Mouse (Mus musculus) forebrain, postnatal 0 days (tissue): ENCODE measurements at regions not wholly inside any gene's neighbourhood (a gene's known extent, or its start where the extent isn't known, plus 50 kb on each side); places are given as distances from the start of the nearest gene placed in this dataset.

ENCODE experiments used
- ATAC-seq: fragments of 200-750 bp; cut with Nextera tagmentation; 2 replicates; pipeline ENCODE4 v1.8.0; 2017; ENCODE audit warnings: mild to moderate bottlenecking, moderate library complexity
- DNase-seq: peaks from one replicate; pipeline ENCODE4 v3.0.0-alpha.2; 2015
- H3K27ac ChIP-seq: fragments of 300-500 bp; sonication (generic); 2 replicates; pipeline ENCODE4 v1.5.1; 2014; ENCODE audit warnings: low read depth, mild to moderate bottlenecking, antibody characterized with exemption, low read length, moderate library complexity, mixed read lengths
- H3K27me3 ChIP-seq: fragments of 300-500 bp; sonication (generic); 2 replicates; pipeline ENCODE4 v1.6.1; 2014; ENCODE audit warnings: mild to moderate bottlenecking, low read length, mixed read lengths; ENCODE audit not compliant: insufficient read depth
- H3K36me3 ChIP-seq: fragments of 300-500 bp; sonication (generic); 2 replicates; pipeline ENCODE4 v1.6.1; 2014; ENCODE audit warnings: mild to moderate bottlenecking, moderate library complexity; ENCODE audit not compliant: insufficient read depth
- H3K4me1 ChIP-seq: fragments of 300-500 bp; sonication (generic); 2 replicates; pipeline ENCODE4 v1.6.1; 2014; ENCODE audit warnings: antibody characterized with exemption; ENCODE audit not compliant: insufficient read depth
- H3K4me2 ChIP-seq: fragments of 300-500 bp; sonication (generic); 2 replicates; pipeline ENCODE4 v1.6.1; 2014; ENCODE audit warnings: low read depth, mild to moderate bottlenecking, moderate library complexity
- H3K4me3 ChIP-seq: fragments of 300-500 bp; sonication (generic); 2 replicates; pipeline ENCODE4 v1.5.1; 2014; ENCODE audit warnings: low read depth, low read length, mixed read lengths
- H3K9ac ChIP-seq: fragments of 300-500 bp; sonication (generic); 2 replicates; pipeline ENCODE4 v1.6.1; 2014; ENCODE audit warnings: mild to moderate bottlenecking
- H3K9me3 ChIP-seq: fragments of 300-500 bp; sonication (generic); 2 replicates; pipeline ENCODE4 v1.6.1; 2016; ENCODE audit warnings: low read length
- CTCF ChIP-seq: sonication (generic); IDR thresholded peaks from 2 replicates; pipeline ENCODE4 v1.5.1; 2016; ENCODE audit warnings: antibody characterized with exemption, control low read depth, low read depth
- WGBS: fragments of 180-500 bp; shearing (Covaris S2); extraction: QIAGEN DNeasy Blood & Tissue Kit; methylation state at CpG from one replicate; pipeline ENCODE4 v1.1.7; 2014; 5-methylcytosine and 5-hydroxymethylcytosine counted together

DNA sequence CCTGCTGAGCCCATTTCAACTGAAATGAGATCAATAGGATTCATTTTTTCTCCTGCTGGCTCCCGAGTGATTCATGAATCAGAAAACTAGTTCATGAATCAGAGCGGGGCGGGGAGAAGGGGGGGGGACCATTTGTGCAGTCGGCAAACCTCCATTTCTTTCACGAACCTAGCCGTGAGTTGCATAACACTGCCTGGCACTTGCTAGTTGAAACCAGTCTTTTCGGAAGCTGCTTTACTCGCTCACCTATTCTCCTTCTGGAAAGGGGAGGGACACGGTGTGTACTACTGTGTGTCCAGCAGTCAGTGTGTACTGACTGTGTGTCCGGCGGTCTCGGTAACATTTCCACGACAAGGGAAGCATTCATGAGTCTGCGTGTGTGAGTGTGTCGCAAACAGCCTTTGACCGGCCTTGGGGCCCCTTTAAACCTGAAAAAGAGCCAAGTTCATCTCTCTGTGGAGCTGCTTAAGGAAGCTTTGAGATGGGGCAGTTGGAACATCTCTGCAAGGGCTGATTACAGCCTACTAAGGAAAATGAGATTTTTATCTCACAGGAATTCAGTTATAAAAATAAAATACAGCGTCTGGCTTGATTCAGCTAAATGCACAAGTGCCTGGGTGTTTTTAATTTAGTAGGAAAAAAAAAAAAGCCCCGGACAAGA is 71.9 kb upstream of the Irf2bp2 start:
- 3% methylated on average over 18 of the region's 18 CpGs for WGBS

DNA sequence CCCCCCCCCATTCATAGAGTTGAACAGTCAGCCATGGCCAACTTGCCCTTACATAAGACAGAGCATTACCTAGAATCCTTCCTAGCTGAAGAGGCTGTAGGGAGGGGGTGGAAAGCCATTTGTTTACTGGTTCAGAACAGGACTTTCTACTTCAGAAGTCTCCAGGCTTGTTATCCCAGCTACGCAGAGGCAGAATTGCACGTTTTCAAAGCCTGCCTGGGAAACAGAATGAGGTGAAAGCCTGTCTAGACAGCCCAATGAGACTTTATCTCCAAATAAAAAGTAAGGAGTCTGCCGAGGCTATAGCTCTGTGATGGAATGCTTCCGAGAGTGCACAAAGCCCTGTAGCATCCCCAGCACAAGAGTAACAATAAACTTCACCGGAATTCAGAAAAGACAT is 71.1 kb upstream of the Irf2bp2 start:
- WGBS, result 27% methylated on average over 5 of the region's 5 CpGs
- H3K4me2 ChIP-seq, result no peak overlapping the region

More for the DNA sequence above, 71.9 kb upstream of the Irf2bp2 start:
- Histone ChIP-seq H3K9ac (peak overlapping the region; percentile 47), H3K4me1 (peaks cover 72% of the 10 kb centered on the region), H3K27ac (peak overlapping the region; percentile 94), H3K4me3 (no peak overlapping the region), H3K36me3 (no peaks in the 10 kb centered on the region), H3K9me3 (no peaks in the 10 kb centered on the region), H3K27me3 (no peaks in the 10 kb centered on the region), H3K4me2 (peak overlapping the region; percentile 47)
- DNase-seq (peak; percentile 88), ATAC-seq (no peak)
- no peak for TF ChIP-seq CTCF

GRCm38 (mm10) chr8:126662797-126663784 is 69.3 kb upstream of the Irf2bp2 start:
- H3K4me1 ChIP-seq, result peaks cover 68% of the 10 kb centered on the region
- WGBS, result 31% methylated on average over 14 of the region's 14 CpGs
- 0 out of 2 replicates have a peak overlapping the region, but pooled peaks have one; percentile 29 for H3K27ac ChIP-seq
- H3K9me3 ChIP-seq, result no peaks in the 10 kb centered on the region
- ATAC-seq, result no peak
- no peak overlapping the region; the same call in 1 of the 2 replicates for H3K9ac ChIP-seq
- no peaks in the 10 kb centered on the region for H3K36me3 ChIP-seq
- H3K27me3 ChIP-seq, result no peaks in the 10 kb centered on the region
- H3K4me3 ChIP-seq, result no peak overlapping the region
- TF ChIP-seq CTCF, result no peak
- no peak overlapping the region for H3K4me2 ChIP-seq
- DNase-seq, result peak; percentile 20

More for the DNA sequence above, 71.1 kb upstream of the Irf2bp2 start:
- H3K9ac ChIP-seq, result no peak overlapping the region
- no peak overlapping the region for H3K4me3 ChIP-seq
- ATAC-seq (no peak), DNase-seq (peak; percentile 27)
- no peaks in the 10 kb centered on the region for H3K9me3 ChIP-seq
- H3K27ac ChIP-seq, result peak overlapping the region; percentile 94
- peaks cover 78% of the 10 kb centered on the region for H3K4me1 ChIP-seq
- H3K36me3 ChIP-seq, result no peaks in the 10 kb centered on the region
- TF ChIP-seq CTCF, result no peak
- H3K27me3 ChIP-seq, result no peaks in the 10 kb centered on the region

- 0 out of 2 replicates have a peak overlapping the region, but pooled peaks have one; percentile 29 for H3K27ac ChIP-seq
- no peak for ATAC-seq
- 31% methylated on average over 5 of the region's 5 CpGs for WGBS
- no peak for TF ChIP-seq CTCF
- DNase-seq, result no peak
- H3K9me3 ChIP-seq, result no peaks in the 10 kb centered on the region
- H3K4me1 ChIP-seq, result peaks cover 59% of the 10 kb centered on the region
- H3K9ac ChIP-seq, result no peak overlapping the region
- no peaks in the 10 kb centered on the region for H3K36me3 ChIP-seq
- no peak overlapping the region for H3K4me3 ChIP-seq
- no peak overlapping the region for H3K4me2 ChIP-seq
- H3K27me3 ChIP-seq, result no peaks in the 10 kb centered on the region
These were observed 68.4 kb upstream of the Irf2bp2 start for GRCm38 (mm10) chr8:126662151-126662550.

DNA sequence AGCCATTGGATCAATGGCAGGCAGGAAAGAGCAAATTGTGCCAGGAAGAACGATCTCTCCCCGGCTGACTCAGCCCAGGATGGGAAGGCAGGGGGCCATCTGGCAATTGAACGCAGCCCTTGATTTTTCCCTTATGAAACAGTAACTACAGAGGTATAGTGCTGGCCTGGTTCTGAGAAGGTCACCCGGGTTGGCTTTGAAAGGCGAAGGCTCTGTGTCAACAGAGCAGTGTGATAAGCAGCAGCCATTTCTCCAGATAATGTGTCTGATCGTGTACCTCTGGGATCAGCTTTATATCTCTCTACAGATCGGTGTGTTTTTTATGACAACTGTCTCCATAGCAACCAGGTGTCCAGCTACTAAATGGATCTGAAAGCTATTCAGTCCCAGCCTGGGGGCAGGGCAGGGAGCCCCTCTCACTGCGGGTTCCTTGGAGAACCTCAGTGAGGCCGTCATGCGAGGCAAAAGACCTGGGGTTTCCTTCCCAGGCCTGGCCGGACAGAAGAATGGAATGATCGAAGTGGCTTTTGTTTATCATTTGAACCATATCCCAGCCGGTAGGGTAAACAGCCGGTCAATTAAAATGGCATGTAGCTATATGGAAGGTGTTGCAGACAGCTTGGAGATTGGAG is 67.8 kb upstream of the Irf2bp2 start:
- DNase-seq, result peak; percentile 62
- no peak for TF ChIP-seq CTCF

DNA sequence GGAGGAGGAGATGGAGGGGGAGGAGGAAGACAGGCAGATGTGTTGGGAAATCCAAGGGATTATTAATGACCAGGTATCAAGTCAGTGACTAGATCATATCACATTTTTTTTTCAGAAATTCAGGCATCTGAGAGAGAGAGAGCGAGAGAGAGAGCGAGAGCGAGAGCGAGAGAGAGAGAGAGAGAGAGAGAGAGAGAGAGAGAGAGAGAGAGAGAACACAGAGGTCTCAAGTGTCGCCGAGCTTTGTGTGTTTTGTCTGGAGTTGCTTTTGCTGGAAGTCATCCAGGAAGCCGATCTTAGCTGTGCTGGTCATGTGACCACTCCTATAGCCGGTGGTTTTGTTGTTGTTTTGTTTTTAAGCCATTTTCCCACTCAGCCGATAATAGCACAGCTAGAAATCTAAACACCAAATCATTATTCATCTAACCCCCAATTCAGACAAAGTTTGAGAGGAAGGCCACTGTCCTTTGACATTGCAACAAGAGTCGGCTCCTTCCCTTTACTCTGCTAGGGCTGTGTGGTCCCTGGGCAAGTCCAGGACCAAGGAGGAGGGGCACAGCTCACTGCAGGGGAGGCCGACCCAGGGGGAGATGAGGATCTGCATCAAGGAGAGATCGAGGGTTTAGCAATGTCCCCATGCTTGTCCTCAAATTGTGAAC is 67.0 kb upstream of the Irf2bp2 start:
- Histone ChIP-seq H3K36me3 (no peaks in the 10 kb centered on the region), H3K9ac (peak overlapping the region; percentile 25; the same call in 1 of the 2 replicates), H3K27me3 (no peaks in the 10 kb centered on the region), H3K9me3 (no peaks in the 10 kb centered on the region), H3K27ac (peak overlapping the region; percentile 79), H3K4me2 (peak overlapping the region; percentile 14; the same call in 1 of the 2 replicates), H3K4me1 (peaks cover 53% of the 10 kb centered on the region), H3K4me3 (no peak overlapping the region)
- ATAC-seq, result 0 out of 2 replicates have a peak, but pooled peaks have one; percentile 16
- no peak for TF ChIP-seq CTCF
- WGBS, result under 1% methylated on average over 8 of the region's 12 CpGs
- peak; percentile 54 for DNase-seq

More for the DNA sequence above, 67.8 kb upstream of the Irf2bp2 start:
- peak overlapping the region; percentile 14; the same call in 1 of the 2 replicates for H3K4me2 ChIP-seq
- peak overlapping the region; percentile 60 for H3K27ac ChIP-seq
- no peaks in the 10 kb centered on the region for H3K27me3 ChIP-seq
- no peaks in the 10 kb centered on the region for H3K9me3 ChIP-seq
- ATAC-seq, result no peak
- H3K9ac ChIP-seq, result no peak overlapping the region
- peaks cover 54% of the 10 kb centered on the region for H3K4me1 ChIP-seq
- H3K36me3 ChIP-seq, result no peaks in the 10 kb centered on the region
- WGBS, result 19% methylated on average over 14 of the region's 14 CpGs
- H3K4me3 ChIP-seq, result no peak overlapping the region
